Mouse (Mus musculus) induced T-regulatory cell, adult 2 months (primary cell): Measurements from ENCODE around the gene Cdc27.
A peak's percentile ranks its signal among the peaks of the same experiment; 100 is the strongest.

ENCODE experiments used
- DNase-seq: peaks from one replicate; pipeline ENCODE4 v3.0.0-alpha.2; 2012; ENCODE audit warnings: low read depth

Cdc27 gene

DNA sequence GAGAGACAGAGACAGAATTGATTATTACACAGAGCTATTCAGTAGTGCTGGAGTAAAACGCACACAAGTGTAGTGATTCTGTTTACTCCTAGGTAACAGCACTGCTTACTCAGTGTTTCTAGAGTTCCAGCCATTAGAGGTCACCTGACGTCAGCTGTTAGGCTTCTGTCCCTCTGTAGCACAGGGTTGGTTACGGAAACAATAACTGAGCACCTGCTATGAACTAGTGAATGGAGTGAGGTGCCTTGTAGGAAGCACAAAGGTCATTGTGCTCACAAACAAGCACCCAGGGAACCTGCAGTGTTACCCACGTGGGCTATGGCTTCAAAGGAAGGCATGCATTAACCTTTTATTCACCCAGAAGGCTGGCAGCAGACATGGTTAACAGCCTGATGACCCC is 70.9 kb downstream of the Cdc27 start:
- DNase-seq = no peak

DNA sequence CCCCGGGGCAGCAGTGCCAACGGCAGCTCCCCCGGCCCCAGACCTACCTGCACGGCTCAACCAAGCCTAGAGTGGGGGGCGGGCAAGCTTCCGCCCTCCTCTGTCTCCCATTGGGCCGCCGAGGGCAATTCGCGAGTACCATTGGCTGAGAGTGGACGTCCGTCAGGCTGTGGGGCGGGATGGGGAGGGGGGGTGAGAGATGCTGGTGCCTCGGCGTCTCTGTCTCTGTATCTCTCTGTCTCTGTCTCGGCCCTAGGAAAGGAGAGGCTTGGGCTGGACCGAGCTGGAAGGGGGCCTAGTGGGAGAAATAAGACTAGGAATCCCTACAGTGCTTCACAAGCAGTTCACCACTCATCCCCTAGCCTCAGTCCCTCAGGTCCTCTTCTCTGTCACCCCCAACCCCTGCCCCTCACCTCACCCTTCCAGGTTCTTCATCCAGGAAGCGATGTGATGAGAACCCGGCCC is 81.0 kb downstream of the Cdc27 start:
- DNase-seq = peak; percentile 96

DNA sequence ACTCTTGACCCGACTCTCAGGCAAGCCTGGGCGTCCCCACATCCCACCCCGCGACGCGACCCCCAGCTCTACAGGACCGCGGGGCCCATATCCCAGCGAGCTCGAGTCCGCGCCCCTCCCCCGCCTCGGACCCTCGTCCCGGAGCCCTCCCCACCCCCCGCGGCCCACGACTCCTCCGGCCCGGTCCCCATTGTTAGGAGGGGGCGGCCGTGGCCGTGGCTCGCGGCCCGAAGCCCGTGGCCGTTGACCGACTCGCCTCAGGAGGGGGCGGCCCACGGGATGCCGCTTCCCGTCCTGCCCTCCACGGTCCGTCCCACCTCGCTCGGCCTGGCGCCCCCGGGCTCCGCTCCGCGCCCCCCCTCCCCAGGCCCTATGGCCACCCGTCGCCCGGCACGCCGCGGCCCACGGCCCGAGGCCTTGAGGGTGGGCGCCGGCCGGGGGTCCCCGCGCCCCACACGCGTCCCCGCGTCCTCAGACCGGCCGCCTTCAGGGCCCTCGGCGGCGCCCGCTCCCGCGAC is 81.6 kb downstream of the Cdc27 start, which contains the start of gene Kansl1:
TSS of gene Kansl1 (minus strand) at position 111 of the 518 bp plus-strand sequence.
- DNase-seq = no peak

DNA sequence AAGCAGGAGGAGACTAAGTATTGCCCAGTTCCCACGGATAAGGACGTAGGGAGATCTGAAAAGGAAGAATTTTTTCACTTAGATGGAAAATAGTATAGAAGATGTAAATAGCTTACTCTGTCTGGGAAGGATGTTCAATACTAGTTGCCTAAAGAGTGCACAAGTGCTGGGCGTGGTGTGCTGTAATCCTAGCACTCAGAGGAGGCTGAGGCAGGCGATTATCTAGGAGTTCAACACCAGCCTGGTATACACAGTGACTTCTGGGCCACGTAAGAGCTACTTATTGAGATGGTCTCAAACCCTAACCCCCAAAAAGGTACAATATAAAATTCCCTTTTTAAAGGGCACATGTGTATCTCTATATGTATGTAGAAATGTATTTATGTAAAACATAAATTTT is 82.7 kb downstream of the Cdc27 start:
- no peak for DNase-seq

DNA sequence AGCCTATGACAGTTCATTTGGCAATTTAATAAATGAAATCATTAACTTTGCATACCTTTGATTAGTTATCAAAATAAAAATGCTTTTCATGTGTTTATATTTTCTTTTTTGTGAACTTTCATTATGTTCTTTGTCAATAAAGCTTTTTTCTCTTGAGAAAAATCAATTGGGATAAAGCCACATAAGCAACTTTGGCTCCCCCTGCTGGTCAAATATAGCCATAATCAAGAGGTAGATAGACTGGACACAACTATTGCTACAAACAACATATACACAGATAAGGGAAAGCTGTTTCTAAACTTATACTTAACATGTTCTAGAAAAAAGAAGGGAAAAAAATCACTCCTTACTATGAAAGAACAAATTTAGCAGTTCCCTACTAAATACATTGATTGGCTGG is 88.9 kb downstream of the Cdc27 start:
- DNase-seq = peak; percentile 91

DNA sequence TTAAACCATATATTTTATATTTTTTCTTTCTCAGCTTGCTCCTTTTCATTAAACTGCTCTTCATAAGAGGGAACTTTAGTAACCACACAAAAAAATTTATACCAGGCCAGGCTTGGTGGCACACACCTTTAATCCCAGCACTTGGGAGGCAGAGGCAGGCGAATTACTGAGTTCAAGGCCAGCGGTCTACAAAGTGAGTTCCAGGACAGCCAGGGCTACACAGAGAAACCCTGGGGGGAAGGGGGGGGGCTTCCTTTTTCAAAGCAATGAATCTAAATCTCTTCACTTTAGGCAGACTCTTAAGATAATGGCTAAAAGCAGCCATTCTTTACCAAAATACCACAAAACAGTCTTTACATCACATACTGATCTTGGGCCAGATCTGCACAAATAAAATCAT is 90.7 kb downstream of the Cdc27 start:
- DNase-seq = no peak

DNA sequence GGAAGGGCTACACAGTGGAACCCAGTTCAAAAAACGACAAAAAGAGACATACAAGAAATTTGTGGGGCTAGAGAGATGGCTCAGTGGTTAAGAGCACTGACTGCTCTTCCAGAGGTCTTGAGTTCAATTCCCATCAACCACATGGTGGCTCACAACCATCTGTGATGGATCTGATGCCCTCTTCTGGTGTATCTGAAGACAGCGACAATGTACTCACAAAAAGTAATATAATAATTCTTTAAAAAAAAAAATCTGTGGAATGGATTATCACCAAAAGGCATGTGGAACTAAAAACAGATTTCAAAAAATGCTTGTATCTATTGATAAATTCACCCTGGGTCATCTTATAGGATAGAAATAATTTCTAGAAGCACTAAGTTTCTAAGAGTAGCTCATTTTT is 91.9 kb downstream of the Cdc27 start:
- no peak for DNase-seq
